12 mouse cellular contexts compared by ENCODE assay signal in genomic region chr9:63535042-63535441, GRCm38 (mm10).
DNase-seq lines count a peak whose midpoint lies in the region; ATAC-seq and TF ChIP-seq lines count a peak whose summit lies in the region.
"Had no signal": no experiment of that assay in that cellular context is flagged by ENCODE, and none has a peak within 500 bp of the region (broad histone marks: within the 10 kb centered on the region; RNA-seq: fewer than 3 reads in every experiment).

No protein-coding gene starts in this region.

- no peak overlapping the region for H3K4me2 ChIP-seq in neural tube, embryonic 15.5 days
- 0 out of 2 replicates have a peak overlapping the region, but pooled peaks have one; percentile 9 for H3K4me2 ChIP-seq in forebrain, embryonic 14.5 days (ENCODE audit: low read length)
- no peak overlapping the region for H3K4me2 ChIP-seq in limb, embryonic 11.5 days (ENCODE audit: low read depth, severe bottlenecking)
- H3K4me2 ChIP-seq: liver, embryonic 13.5 days had no signal

- ATAC-seq in neural tube, embryonic 15.5 days (ENCODE audit: low FRiP score): no peak
- peak; percentile 85 for ATAC-seq in forebrain, embryonic 14.5 days
- ATAC-seq in limb, embryonic 11.5 days (ENCODE audit: insufficient number of reproducible peaks, low FRiP score, low TSS enrichment, low read depth): no peak
- ATAC-seq: CD4-positive, CD25-positive, alpha-beta regulatory T cell, adult 4 months had no signal

- H3K4me1 ChIP-seq in neural tube, embryonic 15.5 days: peaks cover 13% of the 10 kb centered on the region
- peaks cover 25% of the 10 kb centered on the region for H3K4me1 ChIP-seq in forebrain, embryonic 14.5 days (ENCODE audit: control insufficient read depth, insufficient read depth, low read length)
- peaks cover 10% of the 10 kb centered on the region; the same call in 1 of the 2 replicates for H3K4me1 ChIP-seq in limb, embryonic 11.5 days (ENCODE audit: control insufficient read depth, insufficient read depth, low read length)

- 20% methylated on average over 6 of the region's 6 CpGs for WGBS in neural tube, embryonic 15.5 days
- 11% methylated on average over 6 of the region's 6 CpGs for WGBS in forebrain, embryonic 14.5 days
- WGBS in limb, embryonic 11.5 days: 55% methylated on average over 6 of the region's 6 CpGs

- no peak for TF ChIP-seq CTCF in left cerebral cortex, adult 2 months (IDR thresholded peaks at IDR 0.05)

- intact Hi-C loops in left cerebral cortex, adult 2 months (cut with DNase I): no loop called here
- intact Hi-C loops in gastrocnemius, postnatal 36 days (cut with DNase I): no loop called here

- no peak overlapping the region for H3K4me3 ChIP-seq in neural tube, embryonic 15.5 days (replicated peaks)
- no peak overlapping the region for H3K4me3 ChIP-seq in forebrain, embryonic 14.5 days (ENCODE audit: low read depth, low read length)
- H3K4me3 ChIP-seq in limb, embryonic 11.5 days (ENCODE audit: low read depth, low read length): no peak overlapping the region
- no peak overlapping the region for H3K4me3 ChIP-seq in left cerebral cortex, adult 2 months
- H3K4me3 ChIP-seq: heart, embryonic 10.5 days; liver, embryonic 13.5 days had no signal

- H3K27ac ChIP-seq in neural tube, embryonic 15.5 days (replicated peaks): no peak overlapping the region
- peak overlapping the region; percentile 27; the same call in 1 of the 2 replicates for H3K27ac ChIP-seq in forebrain, embryonic 14.5 days (ENCODE audit: low read depth, low read length)
- H3K27ac ChIP-seq in limb, embryonic 11.5 days (replicated peaks; ENCODE audit: low read depth, low read length): no peak overlapping the region
- H3K27ac ChIP-seq in left cerebral cortex, adult 2 months: no peak overlapping the region
- H3K27ac ChIP-seq: heart, embryonic 10.5 days; kidney, postnatal 0 days; liver, embryonic 13.5 days had no signal

- DNase-seq in neural tube, embryonic 10.5 days (ENCODE audit: extremely low spot score, low spot score): peak; percentile 33
- DNase-seq in forebrain, embryonic 14.5 days (ENCODE audit: low spot score): peak; percentile 92
- peak; percentile 38 for DNase-seq in limb, embryonic 11.5 days (ENCODE audit: low spot score)
- peak; percentile 19 for DNase-seq in telencephalon, adult 2 months (ENCODE audit: low read depth, low spot score)
- no peak for DNase-seq in left cerebral cortex, adult 2 months (ENCODE audit: extremely low spot score in 1 of 2, low spot score in 2 of 2)
- no peak for DNase-seq in gastrocnemius, postnatal 36 days
- DNase-seq in frontal cortex, postnatal 10 days (ENCODE audit: low spot score in 2 of 2): no peak
- DNase-seq: liver, embryonic 13.5 days had no signal

- H3K9me3 ChIP-seq in neural tube, embryonic 15.5 days (replicated peaks): no peaks in the 10 kb centered on the region
- H3K9me3 ChIP-seq in forebrain, embryonic 14.5 days (replicated peaks; ENCODE audit: control insufficient read depth, low read length): no peaks in the 10 kb centered on the region
- H3K9me3 ChIP-seq in limb, embryonic 11.5 days (ENCODE audit: control insufficient read depth, low read length): no peaks in the 10 kb centered on the region
- H3K9me3 ChIP-seq: heart, embryonic 10.5 days; liver, embryonic 13.5 days had no signal

- H3K27me3 ChIP-seq in neural tube, embryonic 15.5 days (replicated peaks): peaks cover 6% of the 10 kb centered on the region; the same call in 1 of the 2 replicates
- H3K27me3 ChIP-seq in forebrain, embryonic 14.5 days (replicated peaks; ENCODE audit: control insufficient read depth, insufficient read depth, low read length): peaks cover 15% of the 10 kb centered on the region
- no peaks in the 10 kb centered on the region for H3K27me3 ChIP-seq in limb, embryonic 11.5 days (ENCODE audit: control insufficient read depth, insufficient read depth, low read length)
- H3K27me3 ChIP-seq: liver, embryonic 13.5 days had no signal

- no peak overlapping the region for H3K9ac ChIP-seq in neural tube, embryonic 15.5 days (replicated peaks)
- H3K9ac ChIP-seq in forebrain, embryonic 14.5 days (ENCODE audit: low read length): no peak overlapping the region
- H3K9ac ChIP-seq in limb, embryonic 11.5 days (ENCODE audit: low read length): no peak overlapping the region
- H3K9ac ChIP-seq: liver, embryonic 13.5 days had no signal

- H3K36me3 ChIP-seq in neural tube, embryonic 15.5 days: no peaks in the 10 kb centered on the region
- H3K36me3 ChIP-seq in forebrain, embryonic 14.5 days (ENCODE audit: control insufficient read depth, insufficient read depth, low read length): no peaks in the 10 kb centered on the region
- H3K36me3 ChIP-seq in limb, embryonic 11.5 days (ENCODE audit: control insufficient read depth, insufficient read depth, low read length): no peaks in the 10 kb centered on the region
- H3K36me3 ChIP-seq: heart, embryonic 10.5 days; liver, embryonic 13.5 days had no signal

Comparison
In these comparisons a context has a peak if more than half of its experiments do, and no peak if none do; other contexts are left out.
1. DNase-seq: peak in neural tube, embryonic 10.5 days (single experiment), forebrain, embryonic 14.5 days (single experiment), limb, embryonic 11.5 days (single experiment) and telencephalon, adult 2 months (single experiment); none in left cerebral cortex, adult 2 months (0 of 2), gastrocnemius, postnatal 36 days (0 of 2) and frontal cortex, postnatal 10 days (0 of 2).